Mouse (Mus musculus): ENCODE measurements around the gene Prr12.

- TF ChIP-seq CTCF (IDR thresholded peaks at IDR 0.05) (no peak), EP300 (IDR thresholded peaks at IDR 0.05; ENCODE audit: insufficient read depth, low read depth, low read length) (0 out of 2 replicates have a peak, but pooled peaks have one; percentile 29)
Observed at GRCm38 (mm10) chr7:45095367-45095766, 42.7 kb upstream of the Prr12 start.

Measured in heart, adult 2 months (tissue).